Mouse (Mus musculus): ENCODE data around the gene Ndufaf4. TPM values are rescaled to one million over a fixed set of nuclear protein-coding genes. Genes with fewer than 3 reads are reported as not detected.

Ndufaf4 gene
- total RNA-seq, 2 experiments from 2014 or later: 67.2 to 74.2 TPM

Other genes with a start within 250 kb of the Ndufaf4 start
- gene Klhl32, start 47.0 kb upstream of the Ndufaf4 start, total RNA-seq (2021): 1 to 10 TPM in 1 of 2 experiments, under 1 TPM in 1; 0.73 to 1.2 TPM
- gene Gpr63, start 68.3 kb downstream of the Ndufaf4 start, total RNA-seq (2021): 1 to 10 TPM; 1.3 to 2.0 TPM